Mouse (Mus musculus) neural tube, embryonic 13.5 days (tissue): Measurements from ENCODE around the gene Adgrf1. TPM values are rescaled to one million over a fixed set of nuclear protein-coding genes. Genes with fewer than 3 reads are reported as not detected.

ENCODE experiments used
- ATAC-seq: fragments of 200-750 bp; cut with Nextera tagmentation; 2 replicates; pipeline ENCODE4 v1.8.0; 2017; ENCODE audit warnings: low read depth, mild to moderate bottlenecking, moderate TSS enrichment, moderate library complexity
- H3K27ac ChIP-seq: fragments of 300-500 bp; sonication (generic); replicated peaks from 2 replicates; pipeline ENCODE4 v1.5.1; 2015; ENCODE audit warnings: moderate library complexity, mild to moderate bottlenecking, inconsistent platforms
- H3K27me3 ChIP-seq: fragments of 300-500 bp; sonication (generic); 2 replicates; pipeline ENCODE4 v1.6.1; 2015; ENCODE audit warnings: mild to moderate bottlenecking, inconsistent platforms
- H3K36me3 ChIP-seq: fragments of 300-500 bp; sonication (generic); 2 replicates; pipeline ENCODE4 v1.6.1; 2015; ENCODE audit warnings: mild to moderate bottlenecking, inconsistent platforms
- H3K4me1 ChIP-seq: fragments of 300-500 bp; sonication (generic); replicated peaks from 2 replicates; pipeline ENCODE4 v1.6.1; 2015; ENCODE audit warnings: inconsistent platforms
- H3K4me2 ChIP-seq: fragments of 300-500 bp; sonication (generic); 2 replicates; pipeline ENCODE4 v1.6.1; 2015; ENCODE audit warnings: inconsistent platforms, mild to moderate bottlenecking, moderate library complexity
- H3K4me3 ChIP-seq: fragments of 300-500 bp; sonication (generic); 2 replicates; pipeline ENCODE4 v1.5.1; 2015; ENCODE audit warnings: mild to moderate bottlenecking, inconsistent platforms
- H3K9ac ChIP-seq: fragments of 300-500 bp; sonication (generic); 2 replicates; pipeline ENCODE4 v1.6.1; 2015; ENCODE audit warnings: moderate library complexity, mild to moderate bottlenecking, inconsistent platforms
- H3K9me3 ChIP-seq: fragments of 300-500 bp; sonication (generic); 2 replicates; pipeline ENCODE4 v1.6.1; 2016; ENCODE audit warnings: inconsistent platforms
- WGBS: fragments of 180-500 bp; shearing (Covaris S2); methylation state at CpG from one replicate; pipeline ENCODE4 v1.1.7; 2015; 5-methylcytosine and 5-hydroxymethylcytosine counted together
- polyA plus RNA-seq: library from polyadenylated mRNA; unstranded; fragments of >200 nt; fragmentation: Nextera tagmentation; extraction: Ambion mirVana; gene quantifications from 2 replicates; pipeline ENCODE4 v1.2.1, GENCODE M21; 2015

The Adgrf1 gene
- polyA plus RNA-seq, result not detected in 2 replicates

DNA sequence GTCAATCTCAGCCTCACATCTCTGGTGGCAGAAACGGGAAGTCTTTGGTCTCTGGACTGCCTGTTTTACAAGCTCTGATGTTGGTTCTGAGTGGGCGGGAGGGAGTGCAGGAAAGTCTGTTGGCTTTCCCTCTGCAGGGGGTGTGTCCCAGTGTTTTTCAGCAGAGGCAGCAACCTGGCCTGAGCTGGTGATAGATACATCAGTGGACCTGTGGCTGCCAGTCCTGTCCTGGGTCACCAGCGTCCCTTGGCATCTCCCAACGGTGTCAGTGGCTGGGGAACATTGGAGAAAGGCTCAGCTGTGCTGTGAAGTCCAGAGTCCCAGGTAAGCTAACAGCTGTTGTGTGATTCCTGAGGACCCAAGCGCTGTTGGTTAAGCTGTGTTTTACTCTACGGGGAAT is at the start of gene Adgrf1:
TSS of gene Adgrf1 (plus strand) at position 169 of the 400 bp plus-strand sequence.
- no peaks in the 10 kb centered on the region for H3K9me3 ChIP-seq
- no peak for ATAC-seq
- H3K27me3 ChIP-seq, result no peaks in the 10 kb centered on the region
- H3K9ac ChIP-seq, result no peak within 1 kb of the TSS
- no peaks in the 10 kb centered on the region for H3K36me3 ChIP-seq
- 77% methylated on average over 6 of the region's 6 CpGs for WGBS
- H3K4me1 ChIP-seq, result 0 out of 2 replicates have a peak, but pooled peaks cover 3% of the 10 kb centered on the region
- H3K4me3 ChIP-seq, result no peak within 1 kb of the TSS
- no peak within 1 kb of the TSS for H3K27ac ChIP-seq
- no peak within 1 kb of the TSS for H3K4me2 ChIP-seq

DNA sequence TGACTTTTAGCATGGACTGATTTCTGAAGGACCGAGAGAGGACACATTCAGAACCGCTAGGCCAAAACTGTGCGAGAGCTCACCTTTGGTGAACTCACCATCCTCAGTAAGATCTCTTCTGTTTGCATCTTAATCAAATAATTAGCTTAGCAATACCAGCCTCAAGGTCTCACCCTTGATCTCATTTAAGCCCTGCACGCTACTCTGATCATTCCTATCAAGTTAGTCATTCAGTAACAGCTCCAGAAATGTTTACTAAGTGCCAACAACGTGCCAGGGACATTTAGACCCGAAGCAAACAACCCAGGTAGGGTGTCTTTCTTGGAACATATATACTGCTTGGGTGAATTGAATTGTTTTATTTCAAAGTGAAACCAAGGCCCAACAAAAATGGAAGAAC is 44.0 kb upstream of the Adgrf1 start:
- WGBS, result 89% methylated on average over 6 of the region's 6 CpGs
- Histone ChIP-seq H3K36me3 (no peaks in the 10 kb centered on the region), H3K9me3 (no peaks in the 10 kb centered on the region), H3K9ac (no peak overlapping the region), H3K4me2 (no peak overlapping the region), H3K4me1 (peaks cover 12% of the 10 kb centered on the region), H3K4me3 (no peak overlapping the region), H3K27ac (no peak overlapping the region), H3K27me3 (no peaks in the 10 kb centered on the region)
- no peak for ATAC-seq

- H3K27ac ChIP-seq, result no peak overlapping the region
- H3K9me3 ChIP-seq, result no peaks in the 10 kb centered on the region
- peak; percentile 96 for ATAC-seq
- H3K4me1 ChIP-seq, result peaks cover 12% of the 10 kb centered on the region
- no peak overlapping the region for H3K4me3 ChIP-seq
- no peaks in the 10 kb centered on the region for H3K36me3 ChIP-seq
- H3K4me2 ChIP-seq, result peak overlapping the region; percentile 47
- 40% methylated on average over 12 of the region's 12 CpGs for WGBS
- no peaks in the 10 kb centered on the region for H3K27me3 ChIP-seq
- H3K9ac ChIP-seq, result peak overlapping the region; percentile 27
These were observed 40.3 kb upstream of the Adgrf1 start for GRCm38 (mm10) chr17:43229621-43230513.

DNA sequence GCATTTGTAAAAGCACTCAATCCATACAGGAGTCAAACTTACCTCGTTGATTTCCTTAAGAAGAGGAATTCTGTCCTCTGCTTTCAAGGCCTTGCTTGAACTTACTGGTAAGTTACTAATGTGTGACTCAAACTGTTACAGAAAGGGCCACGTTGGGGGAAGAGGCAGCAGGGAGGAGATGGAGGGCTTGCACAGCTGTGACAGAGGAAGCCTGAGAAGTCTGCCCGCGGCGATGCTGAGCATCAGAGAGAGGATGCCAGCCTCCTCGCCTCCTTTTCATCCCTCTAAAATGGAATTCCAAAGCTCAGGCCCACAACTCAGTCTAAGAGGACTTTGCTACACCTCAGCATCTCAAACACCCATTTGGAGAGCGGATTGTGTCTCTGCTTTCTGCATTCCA is 39.3 kb upstream of the Adgrf1 start:
- Histone ChIP-seq H3K4me1 (peaks cover 12% of the 10 kb centered on the region), H3K9ac (no peak overlapping the region), H3K4me2 (no peak overlapping the region), H3K9me3 (no peaks in the 10 kb centered on the region), H3K4me3 (no peak overlapping the region), H3K27me3 (no peaks in the 10 kb centered on the region), H3K27ac (no peak overlapping the region), H3K36me3 (no peaks in the 10 kb centered on the region)
- ATAC-seq, result no peak
- WGBS, result 76% methylated on average over 7 of the region's 7 CpGs

GRCm38 (mm10) chr17:43232769-43233168 is 37.4 kb upstream of the Adgrf1 start:
- Histone ChIP-seq H3K4me1 (peaks cover 12% of the 10 kb centered on the region), H3K36me3 (no peaks in the 10 kb centered on the region), H3K9me3 (no peaks in the 10 kb centered on the region), H3K27me3 (no peaks in the 10 kb centered on the region), H3K4me3 (no peak overlapping the region), H3K27ac (no peak overlapping the region), H3K9ac (no peak overlapping the region), H3K4me2 (no peak overlapping the region)
- 70% methylated on average over 6 of the region's 6 CpGs for WGBS
- ATAC-seq, result no peak

GRCm38 (mm10) chr17:43236656-43237250 is 33.4 kb upstream of the Adgrf1 start:
- WGBS, result 85% methylated on average over 14 of the region's 14 CpGs
- Histone ChIP-seq H3K36me3 (no peaks in the 10 kb centered on the region), H3K9ac (no peak overlapping the region), H3K4me2 (no peak overlapping the region), H3K9me3 (no peaks in the 10 kb centered on the region), H3K4me3 (no peak overlapping the region), H3K4me1 (peaks cover 17% of the 10 kb centered on the region), H3K27me3 (no peaks in the 10 kb centered on the region), H3K27ac (no peak overlapping the region)
- ATAC-seq, result no peak

DNA sequence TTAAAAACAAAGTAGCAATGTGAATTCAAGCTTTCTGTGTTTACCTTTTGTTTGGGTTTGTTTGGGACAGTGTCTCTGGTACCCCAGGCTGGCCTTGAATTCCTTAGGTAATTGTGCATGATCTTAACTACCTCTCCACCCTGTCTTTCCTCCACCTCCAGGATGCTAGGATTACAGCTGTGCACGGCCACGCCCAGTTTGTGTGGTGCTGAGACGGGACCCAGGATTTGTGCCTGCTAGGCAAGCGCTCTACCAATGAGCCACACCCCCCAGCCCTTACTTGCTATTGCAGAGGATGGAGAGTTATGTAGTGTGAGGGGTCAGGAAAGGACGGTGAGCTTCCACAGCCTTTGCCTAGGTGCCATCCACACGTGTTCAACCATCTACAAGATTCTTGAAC is 31.1 kb upstream of the Adgrf1 start:
- 83% methylated on average over 6 of the region's 6 CpGs for WGBS

DNA sequence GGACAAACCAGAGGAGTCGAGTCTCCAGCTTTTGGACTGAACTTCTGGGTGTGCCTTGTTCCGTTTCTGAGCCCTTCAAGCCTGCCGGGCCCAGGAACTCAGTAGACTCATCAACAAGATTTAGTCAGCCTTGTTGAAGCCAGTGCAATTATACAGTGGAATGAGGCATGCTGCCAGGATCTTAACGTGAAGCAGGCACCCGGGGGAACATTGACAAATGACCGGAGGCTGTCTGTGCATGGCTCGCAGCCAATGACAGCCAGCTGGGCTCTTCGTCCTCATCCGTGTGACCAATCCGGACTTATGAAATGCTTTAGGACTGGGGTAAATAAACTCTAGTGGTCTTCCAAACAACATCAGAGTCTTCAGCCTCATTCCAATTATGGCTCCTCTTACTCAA is 29.0 kb upstream of the Adgrf1 start:
- no peaks in the 10 kb centered on the region for H3K36me3 ChIP-seq
- no peak overlapping the region for H3K4me3 ChIP-seq
- H3K27ac ChIP-seq, result peak overlapping the region; percentile 28; the same call in 1 of the 2 replicates
- ATAC-seq, result peak; percentile 90
- no peaks in the 10 kb centered on the region for H3K9me3 ChIP-seq
- no peak overlapping the region for H3K4me2 ChIP-seq
- WGBS, result 40% methylated on average over 10 of the region's 10 CpGs
- no peak overlapping the region for H3K9ac ChIP-seq
- H3K27me3 ChIP-seq, result no peaks in the 10 kb centered on the region
- H3K4me1 ChIP-seq, result peaks cover 17% of the 10 kb centered on the region

More for the DNA sequence above, 31.1 kb upstream of the Adgrf1 start:
- Histone ChIP-seq H3K9me3 (no peaks in the 10 kb centered on the region), H3K4me1 (peaks cover 17% of the 10 kb centered on the region), H3K4me3 (no peak overlapping the region), H3K4me2 (no peak overlapping the region), H3K36me3 (no peaks in the 10 kb centered on the region), H3K27me3 (no peaks in the 10 kb centered on the region), H3K27ac (no peak overlapping the region), H3K9ac (no peak overlapping the region)
- ATAC-seq, result no peak

DNA sequence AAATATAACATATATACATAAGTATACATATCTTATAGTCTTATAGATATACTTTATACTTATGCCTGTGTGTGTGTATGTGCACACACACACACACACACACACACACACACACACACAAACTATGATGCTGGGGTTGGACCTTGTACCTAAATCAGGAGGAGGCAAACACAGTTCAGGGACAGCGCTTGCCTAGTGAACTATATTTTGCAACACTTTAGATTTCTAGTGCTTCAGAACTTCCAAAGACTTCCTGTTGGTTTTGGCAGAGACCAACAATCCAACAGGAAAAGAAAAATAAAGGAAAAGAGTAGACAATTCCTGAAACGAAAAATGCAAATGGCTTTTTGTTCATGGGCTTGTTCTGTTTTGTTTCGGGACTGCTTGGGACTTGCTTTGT is 27.5 kb upstream of the Adgrf1 start:
- Histone ChIP-seq H3K4me1 (peaks cover 17% of the 10 kb centered on the region), H3K27ac (no peak overlapping the region), H3K9ac (no peak overlapping the region), H3K4me3 (no peak overlapping the region), H3K36me3 (no peaks in the 10 kb centered on the region), H3K9me3 (no peaks in the 10 kb centered on the region), H3K27me3 (no peaks in the 10 kb centered on the region), H3K4me2 (no peak overlapping the region)
- 80% methylated on average over 3 of the region's 3 CpGs for WGBS
- ATAC-seq, result no peak

GRCm38 (mm10) chr17:43245364-43245763 is 24.8 kb upstream of the Adgrf1 start:
- 87% methylated on average over 6 of the region's 6 CpGs for WGBS
- no peak overlapping the region for H3K27ac ChIP-seq
- no peak overlapping the region for H3K4me3 ChIP-seq
- ATAC-seq, result no peak
- H3K36me3 ChIP-seq, result no peaks in the 10 kb centered on the region
- H3K4me2 ChIP-seq, result no peak overlapping the region
- H3K27me3 ChIP-seq, result no peaks in the 10 kb centered on the region
- H3K9ac ChIP-seq, result no peak overlapping the region
- no peaks in the 10 kb centered on the region for H3K9me3 ChIP-seq
- H3K4me1 ChIP-seq, result peaks cover 27% of the 10 kb centered on the region

DNA sequence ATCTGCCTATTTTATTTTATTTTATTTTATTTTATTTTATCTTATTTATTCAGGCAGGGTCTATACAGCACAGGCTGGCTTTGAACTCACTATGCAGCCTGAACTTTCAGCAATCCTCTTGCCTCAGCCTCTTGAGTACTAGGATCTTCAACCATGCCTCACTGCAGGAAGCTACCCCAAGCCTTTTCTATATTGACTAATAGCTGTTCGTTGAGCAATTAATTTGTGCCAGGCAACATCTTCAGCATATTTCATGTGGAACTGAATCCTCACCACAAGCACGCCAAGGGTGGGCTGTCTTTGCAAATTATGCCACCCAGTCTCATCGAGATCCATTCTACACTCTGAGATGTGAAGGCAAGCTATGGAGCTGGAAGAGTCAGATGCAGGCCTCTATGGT is 22.9 kb upstream of the Adgrf1 start:
- no peaks in the 10 kb centered on the region for H3K9me3 ChIP-seq
- no peak for ATAC-seq
- no peaks in the 10 kb centered on the region for H3K27me3 ChIP-seq
- no peak overlapping the region for H3K4me2 ChIP-seq
- H3K36me3 ChIP-seq, result no peaks in the 10 kb centered on the region
- no peak overlapping the region for H3K27ac ChIP-seq
- H3K4me1 ChIP-seq, result peaks cover 23% of the 10 kb centered on the region; the same call in 1 of the 2 replicates
- WGBS, result 90% methylated on average over 3 of the region's 3 CpGs
- H3K4me3 ChIP-seq, result no peak overlapping the region
- no peak overlapping the region for H3K9ac ChIP-seq

- Histone ChIP-seq H3K4me3 (no peak overlapping the region), H3K4me2 (no peak overlapping the region), H3K9me3 (no peaks in the 10 kb centered on the region), H3K27me3 (no peaks in the 10 kb centered on the region), H3K36me3 (no peaks in the 10 kb centered on the region), H3K4me1 (peaks cover 23% of the 10 kb centered on the region; the same call in 1 of the 2 replicates), H3K9ac (no peak overlapping the region), H3K27ac (no peak overlapping the region)
- ATAC-seq, result peak; percentile 19; the same call in 1 of the 2 replicates
- WGBS, result 47% methylated on average over 3 of the region's 3 CpGs
These were observed 20.5 kb upstream of the Adgrf1 start for GRCm38 (mm10) chr17:43249645-43250044.
